Mouse (Mus musculus) embryonic facial prominence, embryonic 15.5 days (tissue): Measurements from ENCODE around the gene Idh2. TPM values are rescaled to one million over a fixed set of nuclear protein-coding genes. Genes with fewer than 3 reads are reported as not detected.
"Not testable (repeated sequence)": the region's sequence is repeated elsewhere in the genome, so short reads cannot be mapped to it uniquely, and the experiment has no call there.

Experiments used
- ATAC-seq: fragments of 200-750 bp; cut with Nextera tagmentation; 2 replicates; pipeline ENCODE4 v1.8.0; 2017; ENCODE audit warnings: low read depth, moderate TSS enrichment; ENCODE audit not compliant: insufficient number of reproducible peaks, low FRiP score, low TSS enrichment
- H3K27ac ChIP-seq: fragments of 300-500 bp; sonication (generic); replicated peaks from 2 replicates; pipeline ENCODE4 v1.5.1; 2015; ENCODE audit warnings: mild to moderate bottlenecking, inconsistent platforms
- H3K27me3 ChIP-seq: fragments of 300-500 bp; sonication (generic); 2 replicates; pipeline ENCODE4 v1.6.1; 2015; ENCODE audit warnings: inconsistent platforms
- H3K36me3 ChIP-seq: fragments of 300-500 bp; sonication (generic); 2 replicates; pipeline ENCODE4 v1.6.1; 2015; ENCODE audit warnings: mild to moderate bottlenecking, inconsistent platforms
- H3K4me1 ChIP-seq: fragments of 300-500 bp; sonication (generic); 2 replicates; pipeline ENCODE4 v1.6.1; 2015; ENCODE audit warnings: inconsistent platforms
- H3K4me2 ChIP-seq: fragments of 300-500 bp; sonication (generic); replicated peaks from 2 replicates; pipeline ENCODE4 v1.6.1; 2015; ENCODE audit warnings: mild to moderate bottlenecking, inconsistent platforms
- H3K4me3 ChIP-seq: fragments of 300-500 bp; sonication (generic); replicated peaks from 2 replicates; pipeline ENCODE4 v1.5.1; 2015; ENCODE audit warnings: mild to moderate bottlenecking, inconsistent platforms
- H3K9ac ChIP-seq: fragments of 300-500 bp; sonication (generic); 2 replicates; pipeline ENCODE4 v1.6.1; 2015; ENCODE audit warnings: inconsistent platforms
- H3K9me3 ChIP-seq: fragments of 300-500 bp; sonication (generic); replicated peaks from 2 replicates; pipeline ENCODE4 v1.6.1; 2016; ENCODE audit warnings: inconsistent platforms
- WGBS: fragments of 180-500 bp; shearing (Covaris S2); methylation state at CpG from one replicate; pipeline ENCODE4 v1.1.7; 2015; 5-methylcytosine and 5-hydroxymethylcytosine counted together
- polyA plus RNA-seq: library from polyadenylated mRNA; unstranded; fragments of >200 nt; fragmentation: Nextera tagmentation; extraction: Ambion mirVana; gene quantifications from 2 replicates; pipeline ENCODE4 v1.2.1, GENCODE M21; 2015

The Idh2 gene
- polyA plus RNA-seq, 1 experiment from 2014 or later: 546 TPM

DNA sequence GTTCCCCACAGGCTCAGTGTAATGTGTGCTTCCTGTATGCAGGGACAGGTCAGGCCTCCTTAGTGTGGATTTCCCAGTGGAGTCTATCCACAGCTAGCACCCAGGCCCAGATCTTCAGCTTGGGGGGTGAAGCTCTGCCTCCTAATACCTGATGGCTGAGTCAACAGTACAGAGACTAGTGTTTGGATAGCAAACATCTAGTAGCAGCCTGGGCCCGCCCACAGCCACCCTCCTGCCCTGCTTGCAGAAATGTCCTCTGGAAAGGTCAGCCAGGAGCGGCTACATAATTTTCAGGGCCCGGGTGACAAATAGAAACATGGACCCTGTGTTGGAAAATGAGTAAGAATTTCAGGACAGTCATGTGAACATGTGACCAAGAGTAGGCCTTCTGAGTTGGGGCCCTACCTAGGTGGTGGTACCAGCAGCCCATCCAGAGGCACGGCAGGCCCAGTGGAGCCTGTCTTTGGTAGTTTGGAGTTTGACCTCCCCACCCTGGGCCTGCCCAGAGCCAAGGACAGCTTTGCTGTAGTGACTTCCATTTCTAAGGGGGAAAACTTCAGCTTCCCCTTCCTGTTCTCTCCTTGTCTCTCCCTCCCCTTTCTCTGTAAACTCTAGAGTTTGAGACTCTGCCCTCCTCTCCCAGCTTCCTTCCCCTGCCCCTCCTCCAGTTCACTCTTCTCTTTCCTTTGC, 58.0 kb downstream of the Idh2 start:
- no peaks in the 10 kb centered on the region for H3K27me3 ChIP-seq
- no peak overlapping the region for H3K4me3 ChIP-seq
- peaks cover 53% of the 10 kb centered on the region for H3K4me1 ChIP-seq
- ATAC-seq: no peak
- WGBS: 67% methylated on average over 4 of the region's 4 CpGs
- H3K36me3 ChIP-seq: no peaks in the 10 kb centered on the region; the same call in 1 of the 2 replicates
- no peak overlapping the region for H3K9ac ChIP-seq
- peak overlapping the region; percentile 65 for H3K27ac ChIP-seq
- no peak overlapping the region for H3K4me2 ChIP-seq
- H3K9me3 ChIP-seq: no peaks in the 10 kb centered on the region

DNA sequence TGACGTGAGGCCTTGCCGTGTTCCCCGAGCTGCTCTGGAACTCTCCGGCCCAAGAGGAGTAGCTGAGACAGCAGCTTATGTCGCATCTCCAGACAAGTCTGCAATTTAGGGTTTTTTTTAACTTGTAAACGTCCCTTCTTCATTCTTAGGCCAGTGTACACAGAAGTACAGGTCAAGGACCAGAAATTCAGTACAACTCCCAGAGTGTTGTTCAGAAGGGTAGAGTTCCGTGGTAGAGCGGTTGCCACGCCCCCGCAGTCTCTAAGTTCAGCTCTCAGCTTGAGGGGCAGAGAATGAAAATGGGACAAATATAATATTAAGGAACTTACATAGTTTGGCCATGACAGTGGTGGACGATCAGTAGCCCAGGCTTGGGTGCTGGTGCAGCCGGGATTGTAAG, 59.4 kb downstream of the Idh2 start:
- Histone ChIP-seq H3K4me2 (no peak overlapping the region), H3K4me1 (peaks cover 55% of the 10 kb centered on the region), H3K27me3 (no peaks in the 10 kb centered on the region), H3K9me3 (no peaks in the 10 kb centered on the region), H3K27ac (no peak overlapping the region), H3K9ac (no peak overlapping the region), H3K36me3 (no peaks in the 10 kb centered on the region; the same call in 1 of the 2 replicates), H3K4me3 (no peak overlapping the region)
- WGBS: 81% methylated on average over 12 of the region's 12 CpGs
- no peak for ATAC-seq

DNA sequence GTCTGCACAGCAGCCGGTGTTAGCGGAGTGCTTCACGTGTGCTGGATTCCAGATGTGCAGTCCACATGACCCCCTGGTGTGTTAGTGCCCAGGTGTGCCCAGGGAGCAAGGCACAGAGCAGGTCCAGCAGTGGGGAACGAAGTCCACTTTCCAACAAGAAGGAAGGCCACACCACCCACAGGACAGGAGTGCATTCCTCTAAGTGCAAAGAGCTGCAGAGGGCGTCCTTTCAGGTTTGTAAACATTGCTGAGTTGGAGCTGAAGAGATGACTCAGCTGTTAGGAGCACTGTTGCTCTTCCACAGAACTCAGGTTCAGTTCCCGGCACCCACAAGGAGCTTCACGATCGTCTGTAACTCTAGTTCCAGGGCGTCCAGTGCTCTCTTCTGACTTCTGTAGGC, 62.0 kb downstream of the Idh2 start:
- no peak overlapping the region for H3K4me2 ChIP-seq
- H3K27me3 ChIP-seq: no peaks in the 10 kb centered on the region
- no peak for ATAC-seq
- no peak overlapping the region for H3K4me3 ChIP-seq
- H3K4me1 ChIP-seq: peaks cover 49% of the 10 kb centered on the region
- H3K36me3 ChIP-seq: no peaks in the 10 kb centered on the region; the same call in 1 of the 2 replicates
- H3K9me3 ChIP-seq: no peaks in the 10 kb centered on the region
- H3K9ac ChIP-seq: no peak overlapping the region
- 83% methylated on average over 9 of the region's 9 CpGs for WGBS
- H3K27ac ChIP-seq: no peak overlapping the region

DNA sequence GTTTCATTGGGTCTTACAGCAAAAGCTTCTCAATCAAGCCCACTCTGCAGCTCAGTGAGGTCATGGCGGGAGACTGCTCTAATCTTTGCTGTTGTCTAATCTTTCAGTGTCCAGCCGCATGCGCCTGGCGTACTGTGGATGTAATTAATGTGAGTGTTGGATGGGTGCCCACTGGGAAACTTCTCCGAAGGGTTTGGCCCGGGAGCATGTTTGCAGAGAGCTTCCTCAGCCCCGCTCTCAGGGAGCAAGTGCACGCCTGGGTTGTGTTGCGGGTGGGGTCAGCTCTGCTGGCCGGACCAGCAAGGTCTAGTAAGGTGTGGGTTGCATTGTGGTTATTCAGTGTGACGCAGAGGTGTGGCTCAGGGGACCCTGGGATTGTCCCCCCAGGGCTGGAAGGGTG, 62.9 kb downstream of the Idh2 start:
- Histone ChIP-seq H3K4me2 (no peak overlapping the region), H3K27ac (0 out of 2 replicates have a peak overlapping the region, but pooled peaks have one; percentile 18), H3K9ac (no peak overlapping the region), H3K36me3 (no peaks in the 10 kb centered on the region; the same call in 1 of the 2 replicates), H3K27me3 (no peaks in the 10 kb centered on the region), H3K4me3 (no peak overlapping the region), H3K9me3 (no peaks in the 10 kb centered on the region), H3K4me1 (peaks cover 49% of the 10 kb centered on the region)
- ATAC-seq: peak; percentile 32
- WGBS: 48% methylated on average over 11 of the region's 11 CpGs

DNA sequence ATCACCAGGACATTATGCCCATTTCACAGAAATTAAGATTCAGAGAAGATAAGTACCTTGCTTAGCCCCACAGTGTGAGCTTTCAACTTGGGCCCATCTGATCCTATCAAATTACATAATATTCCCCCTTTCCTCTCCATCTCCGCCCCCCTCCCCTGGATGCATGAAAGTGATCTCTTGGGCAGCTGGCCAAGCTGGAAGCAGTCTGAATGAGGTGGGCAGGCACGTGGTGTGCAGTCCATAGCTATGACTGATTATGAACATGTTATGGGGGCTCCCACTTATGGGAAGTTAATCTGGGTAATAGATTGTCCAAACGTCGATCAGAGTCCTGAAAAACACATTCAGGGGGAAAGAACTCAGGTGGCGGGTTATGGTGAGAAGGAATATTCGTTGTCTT, 63.4 kb downstream of the Idh2 start:
- Histone ChIP-seq H3K4me1 (peaks cover 49% of the 10 kb centered on the region), H3K4me3 (no peak overlapping the region)
- peak; percentile 51 for ATAC-seq

DNA sequence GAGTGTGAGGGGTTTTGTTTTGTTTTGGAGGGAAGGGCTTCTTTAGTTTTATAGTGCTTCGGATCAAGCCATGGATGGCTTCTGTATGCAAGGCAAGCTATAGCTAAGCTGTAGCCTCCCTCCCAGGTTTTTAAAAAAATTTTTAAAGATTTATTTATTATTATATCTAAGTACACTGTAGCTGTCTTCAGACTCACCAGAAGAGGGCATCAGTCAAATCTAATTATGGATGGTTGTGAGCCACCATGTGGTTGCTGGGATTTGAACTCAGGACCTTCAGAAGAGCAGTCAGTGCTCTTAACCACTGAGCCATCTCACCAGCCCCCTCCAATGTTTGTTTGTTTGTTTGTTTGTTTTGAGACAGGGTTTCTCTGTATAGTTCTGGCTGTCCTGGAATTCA, 64.8 kb downstream of the Idh2 start:
- H3K27ac ChIP-seq, H3K4me3 ChIP-seq, ATAC-seq, H3K9me3 ChIP-seq, H3K36me3 ChIP-seq, H3K9ac ChIP-seq, H3K4me2 ChIP-seq, H3K27me3 ChIP-seq: not testable (repeated sequence)
- peaks cover 48% of the 10 kb centered on the region for H3K4me1 ChIP-seq
- WGBS: 95% methylated on average over 1 of the region's 1 CpGs

More for the DNA sequence above, 63.4 kb downstream of the Idh2 start:
- Histone ChIP-seq H3K36me3 (no peaks in the 10 kb centered on the region; the same call in 1 of the 2 replicates), H3K4me2 (no peak overlapping the region), H3K27me3 (no peaks in the 10 kb centered on the region), H3K27ac (0 out of 2 replicates have a peak overlapping the region, but pooled peaks have one; percentile 18), H3K9me3 (no peaks in the 10 kb centered on the region), H3K9ac (no peak overlapping the region)
- WGBS: 52% methylated on average over 6 of the region's 6 CpGs

DNA sequence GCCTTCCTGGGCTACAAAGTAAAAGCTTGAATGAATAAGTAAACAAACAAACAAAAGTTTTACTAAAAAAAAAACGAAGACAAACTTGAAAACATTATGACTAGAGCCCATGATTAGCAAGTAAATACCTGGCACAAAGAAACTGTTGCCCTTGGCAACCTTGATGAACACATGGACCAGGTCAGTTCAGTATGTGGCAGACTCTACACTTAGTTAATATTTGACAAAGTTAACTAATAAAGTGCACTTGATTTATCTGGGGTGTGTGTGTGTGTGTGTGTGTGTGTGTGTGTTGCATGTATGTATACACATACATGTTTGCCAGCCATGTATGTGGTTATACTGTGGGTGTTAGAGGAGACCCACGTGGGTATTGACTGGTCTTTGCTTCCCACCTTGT, 65.4 kb downstream of the Idh2 start:
- Histone ChIP-seq H3K4me2 (no peak overlapping the region), H3K9me3 (no peaks in the 10 kb centered on the region), H3K4me1 (peaks cover 52% of the 10 kb centered on the region), H3K36me3 (no peaks in the 10 kb centered on the region; the same call in 1 of the 2 replicates), H3K27ac (no peak overlapping the region), H3K4me3 (no peak overlapping the region), H3K27me3 (no peaks in the 10 kb centered on the region), H3K9ac (no peak overlapping the region)
- 80% methylated on average over 2 of the region's 2 CpGs for WGBS
- ATAC-seq: no peak

DNA sequence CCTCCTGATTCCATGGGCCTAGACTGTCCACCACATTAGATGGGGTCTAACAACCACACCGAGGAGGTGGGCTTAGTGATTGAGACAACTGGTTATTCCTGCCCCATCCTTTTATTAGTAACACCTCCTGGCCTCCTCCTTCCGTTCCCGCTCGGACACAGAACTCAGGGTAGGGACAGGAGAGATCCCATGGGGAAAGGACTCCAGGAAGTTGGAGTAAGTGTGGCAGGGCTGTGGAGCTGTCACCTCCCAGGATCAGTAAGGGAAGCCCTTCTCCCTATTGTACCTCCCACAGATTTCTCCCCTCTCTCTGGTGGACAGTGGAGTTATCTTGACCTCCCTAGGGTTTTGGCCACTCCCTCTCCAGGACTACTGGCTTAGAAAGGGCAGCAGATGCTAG, 68.2 kb downstream of the Idh2 start:
- H3K27me3 ChIP-seq: no peaks in the 10 kb centered on the region
- no peak for ATAC-seq
- H3K4me1 ChIP-seq: peaks cover 46% of the 10 kb centered on the region
- H3K4me2 ChIP-seq: no peak overlapping the region
- no peak overlapping the region for H3K9ac ChIP-seq
- 82% methylated on average over 4 of the region's 4 CpGs for WGBS
- H3K9me3 ChIP-seq: no peaks in the 10 kb centered on the region
- no peaks in the 10 kb centered on the region for H3K36me3 ChIP-seq
- peak overlapping the region; percentile 24; the same call in 1 of the 2 replicates for H3K27ac ChIP-seq
- no peak overlapping the region for H3K4me3 ChIP-seq

Other genes with a start within 250 kb of the Idh2 start
- 23.9 and 30.4 TPM in 2 replicates for gene Ap3s2, start 194.7 kb downstream of the Idh2 start, polyA plus RNA-seq
- gene Arpin, start 180.0 kb downstream of the Idh2 start, polyA plus RNA-seq: 27.2 and 27.5 TPM in 2 replicates
- 22.0 and 22.9 TPM in 2 replicates for gene Zfp710, start 90.6 kb downstream of the Idh2 start, polyA plus RNA-seq
- 23.0 and 25.2 TPM in 2 replicates for gene Sema4b, start 71.4 kb upstream of the Idh2 start, polyA plus RNA-seq
- gene Cib1, start 117.4 kb upstream of the Idh2 start, polyA plus RNA-seq: 96.8 and 108 TPM in 2 replicates
- gene Gdpgp1, start 117.5 kb upstream of the Idh2 start, polyA plus RNA-seq: 4.1 TPM in 2 replicates
- 1.3 and 1.6 TPM in 2 replicates for gene Ttll13, start 131.0 kb upstream of the Idh2 start, polyA plus RNA-seq
- gene Ngrn, start 145.8 kb upstream of the Idh2 start, polyA plus RNA-seq: 51.2 and 54.9 TPM in 2 replicates
- gene Vps33b, start 154.3 kb upstream of the Idh2 start, polyA plus RNA-seq: 12.3 and 17.1 TPM in 2 replicates
- 109 TPM in 2 replicates for gene Prc1, start 179.1 kb upstream of the Idh2 start, polyA plus RNA-seq
- 10.4 and 10.8 TPM in 2 replicates for gene Rccd1, start 209.1 kb upstream of the Idh2 start, polyA plus RNA-seq
- 55.6 and 57.7 TPM in 2 replicates for gene Unc45a, start 225.6 kb upstream of the Idh2 start, polyA plus RNA-seq
- 22.9 and 25.4 TPM in 2 replicates for gene Hddc3, start 227.7 kb upstream of the Idh2 start, polyA plus RNA-seq